Mouse (Mus musculus): ENCODE results near the gene Lrriq1.

The Lrriq1 gene

DNA sequence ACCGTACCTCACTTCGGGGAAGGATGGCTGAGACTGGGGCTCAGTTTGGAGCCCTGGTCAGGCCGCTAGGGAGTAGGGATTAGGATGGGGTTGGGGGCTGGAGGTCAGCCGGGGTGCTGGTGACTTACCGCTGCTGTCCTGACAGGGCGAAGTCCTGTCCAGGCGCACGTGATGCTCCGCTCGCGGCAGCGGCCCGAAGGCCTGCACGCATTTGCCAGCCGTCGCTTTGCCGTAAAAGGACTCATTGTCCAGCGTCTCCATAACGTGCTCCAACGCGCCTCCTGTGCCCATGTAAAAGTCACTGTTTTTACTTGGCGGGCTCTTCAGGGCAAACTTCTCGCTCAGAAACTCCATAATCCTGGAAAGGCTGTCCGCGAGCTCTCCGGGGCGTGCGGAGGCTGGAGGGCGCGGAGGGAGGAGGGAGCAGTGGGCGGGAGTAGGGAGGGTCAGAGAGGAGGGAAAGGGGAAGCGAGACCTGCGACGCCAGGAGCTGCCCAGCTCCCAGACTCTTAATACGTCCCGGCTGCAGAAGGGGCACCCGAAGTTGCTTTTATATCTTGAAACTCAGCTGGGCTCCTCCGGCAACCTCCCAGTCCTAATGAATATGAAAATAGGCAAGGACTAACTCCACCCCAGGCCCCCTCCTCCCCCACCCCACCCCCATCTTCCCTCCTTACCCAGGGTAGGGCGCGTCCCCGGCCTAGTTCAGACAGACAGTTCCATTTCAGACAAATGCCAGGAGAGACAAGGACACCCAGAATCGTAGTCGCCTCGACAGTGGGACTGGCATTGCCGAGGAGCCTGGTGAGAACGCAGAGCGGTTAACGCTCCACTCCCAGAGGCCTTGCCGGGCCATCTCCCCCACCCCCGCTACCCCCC lies 207.6 kb downstream of the Lrriq1 start:
- DNase-seq (ENCODE audit: low spot score): no peak

- no peak for DNase-seq (ENCODE audit: low spot score)
These were observed 208.2 kb downstream of the Lrriq1 start for GRCm38 (mm10) chr10:103027931-103028252.

GRCm38 (mm10) chr10:103027226-103027930 lies 208.7 kb downstream of the Lrriq1 start:
- no peak for DNase-seq (ENCODE audit: low spot score)

GRCm38 (mm10) chr10:103026636-103027225 lies 209.4 kb downstream of the Lrriq1 start:
- no peak for DNase-seq (ENCODE audit: low spot score)

DNA sequence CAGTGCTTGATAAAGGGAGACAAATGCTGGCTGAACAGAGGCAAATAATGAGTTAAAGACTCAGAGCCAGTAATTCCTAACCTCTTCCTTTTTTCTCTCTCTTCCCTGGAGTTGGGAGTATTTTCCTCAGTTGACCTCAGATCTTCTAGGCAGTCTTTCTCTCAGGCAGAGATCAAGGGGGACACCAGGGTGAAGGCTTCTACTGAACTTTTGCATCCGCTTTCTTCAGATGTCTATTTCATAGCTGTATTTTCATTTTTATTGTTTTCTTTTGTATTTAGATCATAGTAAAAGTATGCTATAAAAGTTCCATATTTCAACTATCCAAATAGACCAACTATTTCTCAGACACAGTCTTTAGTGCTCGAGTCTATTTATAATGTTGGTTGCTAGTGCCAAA lies 233.6 kb downstream of the Lrriq1 start:
- no peak for DNase-seq (ENCODE audit: low spot score)

GRCm38 (mm10) chr10:103000902-103001301 lies 235.2 kb downstream of the Lrriq1 start:
- no peak for DNase-seq (ENCODE audit: low spot score)

DNA sequence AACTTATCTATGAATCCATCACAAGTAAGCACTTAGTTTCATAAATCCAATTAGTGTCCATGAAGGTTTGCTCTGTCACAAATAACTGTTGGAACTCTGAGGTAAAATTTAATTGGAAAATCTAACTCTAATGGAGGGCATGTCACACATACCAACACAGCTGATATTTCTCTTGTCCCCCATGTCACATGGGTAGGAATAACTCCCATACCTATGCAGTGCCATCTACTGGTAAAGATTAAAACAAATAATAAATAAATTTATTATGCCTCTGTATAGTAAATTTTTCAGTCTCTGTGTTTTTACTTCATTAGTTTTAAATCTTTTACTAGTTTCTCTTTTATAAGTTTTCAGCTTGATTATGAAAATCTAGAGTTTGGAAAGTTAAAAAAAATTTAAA lies 236.5 kb downstream of the Lrriq1 start:
- no peak for DNase-seq (ENCODE audit: low spot score)
